Mouse (Mus musculus) c-Kit-positive CD71-negative TER-119-negative erythroid progenitor cells, embryonic 14.5 days (primary cell): Measurements from ENCODE around the gene Atp8a2.
"Not testable (repeated sequence)": the region's sequence is repeated elsewhere in the genome, so short reads cannot be mapped to it uniquely, and the experiment has no call there.

Experiments used
- DNase-seq: peaks from one replicate; pipeline ENCODE4 v3.0.0-alpha.2; 2013; ENCODE audit warnings: low read depth

The Atp8a2 gene

GRCm38 (mm10) chr14:60026647-60027046, 170.3 kb downstream of the Atp8a2 start:
- no peak for DNase-seq

DNA sequence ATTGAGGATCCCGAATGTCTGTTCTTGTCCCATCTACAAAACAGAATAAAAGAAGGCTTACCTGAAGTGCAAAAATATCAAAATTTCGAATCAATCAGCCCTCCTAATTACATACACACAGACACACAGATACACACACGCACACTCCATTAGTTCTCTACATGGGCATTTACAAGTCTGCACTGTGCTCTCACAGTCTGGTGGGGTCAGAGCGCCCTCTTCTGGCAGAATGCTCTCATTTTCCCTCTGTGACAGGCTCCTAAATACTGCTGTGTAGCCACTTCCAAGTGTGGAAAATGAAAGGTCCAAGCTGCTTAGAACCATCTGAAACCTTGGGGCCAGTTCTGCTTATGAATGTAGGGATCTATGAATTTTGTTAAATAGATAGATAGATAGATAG, 181.1 kb downstream of the Atp8a2 start:
- DNase-seq = peak; percentile 73

GRCm38 (mm10) chr14:60001801-60002200, 195.2 kb downstream of the Atp8a2 start:
- DNase-seq = no peak

DNA sequence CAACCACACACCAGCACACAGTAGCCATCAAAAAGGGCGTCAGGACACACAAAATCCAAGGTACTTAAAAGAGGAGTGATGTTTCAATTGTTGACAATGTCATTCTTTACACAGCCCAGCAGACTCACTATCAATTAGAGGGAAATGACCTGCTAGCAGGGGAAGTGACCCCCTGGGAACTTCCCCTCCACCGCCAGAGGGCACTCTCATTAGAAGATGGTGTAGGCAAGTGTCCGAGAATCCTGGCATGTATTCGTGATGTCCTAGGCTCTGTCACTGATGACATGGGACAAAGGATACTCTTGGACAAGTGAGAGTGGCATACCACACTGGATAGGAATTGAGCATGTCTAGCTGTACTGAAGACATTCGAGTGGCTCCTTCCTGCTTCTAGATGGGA, 208.1 kb downstream of the Atp8a2 start:
- no peak for DNase-seq

GRCm38 (mm10) chr14:59987975-59988374, 209.0 kb downstream of the Atp8a2 start:
- DNase-seq = no peak

DNA sequence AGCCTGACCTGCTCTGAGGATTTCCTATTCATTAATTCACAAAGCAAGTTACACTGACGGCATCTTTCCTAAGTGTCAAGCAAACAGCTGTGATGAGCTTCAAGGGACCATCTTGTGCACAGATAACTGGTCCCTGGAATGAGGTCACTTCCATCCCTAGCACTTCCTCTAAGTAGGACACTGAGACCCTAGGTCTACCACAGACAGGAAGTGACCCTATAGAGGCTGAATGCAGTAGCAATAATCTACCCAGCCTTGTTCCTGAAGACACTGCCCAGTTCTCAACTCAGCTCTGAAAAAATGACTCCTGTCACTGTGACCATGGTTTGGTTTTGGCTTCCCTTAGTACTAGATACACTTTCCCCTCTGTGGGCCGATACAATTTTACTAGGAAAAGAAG, 219.0 kb downstream of the Atp8a2 start:
- no peak for DNase-seq

GRCm38 (mm10) chr14:59971221-59971730, 225.7 kb downstream of the Atp8a2 start:
- no peak for DNase-seq

DNA sequence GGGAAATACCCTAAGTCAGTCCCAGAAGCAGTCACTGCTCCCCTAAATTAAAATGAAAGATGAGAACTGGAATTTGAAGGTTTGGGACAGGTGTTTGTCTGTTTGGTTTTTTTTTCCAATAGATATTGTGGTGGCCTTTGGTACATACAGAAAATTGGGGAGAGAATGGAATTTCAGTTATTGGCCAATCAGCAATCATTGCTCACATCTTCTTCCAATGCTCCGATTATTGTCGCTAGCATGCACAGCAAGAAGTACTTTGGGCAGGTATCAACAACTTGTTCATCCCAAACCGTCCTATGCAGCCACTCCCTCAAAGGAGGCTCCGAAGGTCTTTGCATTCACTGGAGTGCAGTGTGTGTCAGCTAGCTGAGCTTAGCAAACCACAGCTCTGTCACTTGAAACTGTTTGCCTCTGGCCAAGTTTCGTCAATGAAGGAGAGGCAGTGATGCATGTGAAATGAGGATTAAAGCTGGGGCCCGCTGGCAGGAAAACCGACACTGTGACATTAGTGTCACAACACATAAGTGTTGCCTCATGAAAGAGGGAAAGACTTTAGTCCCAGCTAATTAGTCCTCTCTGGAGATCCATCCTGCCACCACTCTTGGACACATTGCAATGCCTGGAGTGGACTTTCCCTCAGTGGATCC, 227.4 kb downstream of the Atp8a2 start:
- no peak for DNase-seq

- DNase-seq = no peak
These were observed 229.0 kb downstream of the Atp8a2 start for GRCm38 (mm10) chr14:59967847-59968550.

DNA sequence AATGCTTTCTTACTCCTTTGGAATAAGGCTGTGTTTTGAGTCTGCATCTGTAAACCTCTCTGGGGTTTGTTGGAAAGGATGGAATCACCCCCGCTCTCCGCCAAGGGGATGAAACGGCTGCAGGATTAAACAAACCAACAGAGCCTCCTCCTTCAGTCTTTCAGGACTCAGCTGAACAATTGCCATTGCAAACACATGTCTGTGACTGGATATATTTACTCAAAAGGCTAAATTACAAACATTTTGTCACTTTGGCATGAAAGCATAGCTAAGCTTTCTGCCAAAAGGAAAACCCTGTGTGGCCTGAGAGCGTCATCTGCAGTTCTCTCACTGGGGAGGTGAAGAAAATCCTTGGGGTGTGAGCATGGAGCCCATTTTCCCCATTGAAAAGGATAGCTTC, 230.0 kb downstream of the Atp8a2 start:
- DNase-seq = no peak

DNA sequence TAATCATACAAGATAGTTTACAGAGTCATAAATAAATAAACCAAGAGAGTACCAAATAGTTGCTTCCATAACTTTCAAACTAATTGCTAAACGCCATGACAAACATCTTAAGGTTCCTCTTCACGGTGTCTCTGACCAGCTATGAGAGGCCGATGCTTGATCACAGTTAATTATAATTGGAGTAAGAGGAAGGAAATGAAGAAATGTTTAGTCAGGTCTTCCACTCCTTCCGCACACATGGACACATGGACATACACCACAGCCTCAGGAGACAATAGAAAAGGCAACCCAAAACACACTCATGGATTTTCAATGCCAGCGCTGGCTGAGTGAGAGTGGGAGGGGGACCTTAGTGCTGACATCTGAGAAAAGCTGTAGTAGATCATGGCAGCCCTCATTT, 232.4 kb downstream of the Atp8a2 start:
- DNase-seq = no peak

DNA sequence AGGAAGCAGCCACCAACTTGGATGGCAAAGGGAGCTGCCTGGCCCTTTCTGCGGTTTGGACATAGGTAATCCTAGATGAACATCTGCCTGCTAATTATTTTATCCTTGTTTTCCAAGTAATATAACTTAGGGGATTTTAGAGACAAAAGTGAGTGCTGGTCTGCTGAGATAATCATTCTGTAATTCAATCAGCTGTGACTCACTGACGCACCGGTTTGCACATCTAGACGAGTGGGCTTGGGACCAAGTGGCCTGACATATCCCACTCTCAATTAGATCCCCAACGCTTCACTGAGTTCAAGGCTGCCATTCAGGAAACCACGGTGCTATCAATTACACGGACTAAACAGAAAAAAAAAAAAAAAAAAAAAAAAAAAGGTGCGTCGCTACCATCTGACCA, 236.0 kb downstream of the Atp8a2 start:
- no peak for DNase-seq

DNA sequence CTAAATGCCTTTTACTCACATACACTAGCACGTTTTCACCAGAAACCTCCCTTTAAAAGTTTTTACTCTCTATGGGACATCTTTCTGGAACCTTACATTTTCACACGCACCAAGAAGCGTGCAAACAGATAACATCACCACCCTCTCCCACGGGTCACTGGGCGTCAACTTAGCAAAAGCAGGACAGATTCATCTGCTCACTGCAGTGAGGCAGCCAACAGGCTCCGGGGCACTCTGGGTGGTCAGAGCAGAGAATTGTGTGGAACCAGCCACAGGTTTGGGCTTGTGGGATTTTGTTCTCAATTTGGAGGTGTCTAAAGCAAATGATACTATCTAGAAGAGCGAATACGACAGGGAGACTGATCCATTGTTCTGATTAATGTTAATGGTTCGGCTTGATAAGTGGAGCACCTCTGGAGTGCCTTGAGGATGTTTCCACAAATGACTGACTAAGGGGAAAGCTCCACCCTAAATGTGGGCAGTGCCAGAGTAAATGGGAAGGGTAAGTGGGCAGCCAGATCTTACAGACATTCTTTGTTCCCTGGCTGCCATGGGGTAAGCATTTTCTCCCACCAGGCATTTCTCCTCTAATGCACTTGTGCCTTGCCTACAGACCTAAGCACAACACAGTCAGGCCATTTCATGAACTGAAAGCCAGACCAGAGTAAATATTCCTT, 236.6 kb downstream of the Atp8a2 start:
- no peak for DNase-seq

DNA sequence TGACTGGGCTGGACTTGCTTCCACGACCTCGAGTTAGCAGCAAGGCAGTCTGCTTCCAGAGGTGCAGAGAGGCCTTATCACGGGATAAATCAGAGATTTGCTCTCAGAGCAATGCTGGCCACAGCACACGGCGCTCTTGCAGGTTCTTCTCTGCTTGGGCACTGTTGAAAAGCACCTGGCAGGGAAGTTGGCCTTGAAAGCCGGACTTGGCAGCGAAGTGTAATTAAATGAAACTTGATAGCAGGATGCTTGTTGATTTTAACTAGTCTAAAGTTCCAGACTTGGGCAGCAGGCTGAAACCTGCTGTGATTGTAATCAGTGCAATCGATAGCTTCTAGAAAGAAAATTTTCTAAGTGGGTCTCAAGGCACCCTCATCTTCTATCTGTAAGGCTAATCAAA, 237.3 kb downstream of the Atp8a2 start:
- no peak for DNase-seq

- no peak for DNase-seq
These were observed 247.0 kb downstream of the Atp8a2 start for GRCm38 (mm10) chr14:59949983-59950382.

DNA sequence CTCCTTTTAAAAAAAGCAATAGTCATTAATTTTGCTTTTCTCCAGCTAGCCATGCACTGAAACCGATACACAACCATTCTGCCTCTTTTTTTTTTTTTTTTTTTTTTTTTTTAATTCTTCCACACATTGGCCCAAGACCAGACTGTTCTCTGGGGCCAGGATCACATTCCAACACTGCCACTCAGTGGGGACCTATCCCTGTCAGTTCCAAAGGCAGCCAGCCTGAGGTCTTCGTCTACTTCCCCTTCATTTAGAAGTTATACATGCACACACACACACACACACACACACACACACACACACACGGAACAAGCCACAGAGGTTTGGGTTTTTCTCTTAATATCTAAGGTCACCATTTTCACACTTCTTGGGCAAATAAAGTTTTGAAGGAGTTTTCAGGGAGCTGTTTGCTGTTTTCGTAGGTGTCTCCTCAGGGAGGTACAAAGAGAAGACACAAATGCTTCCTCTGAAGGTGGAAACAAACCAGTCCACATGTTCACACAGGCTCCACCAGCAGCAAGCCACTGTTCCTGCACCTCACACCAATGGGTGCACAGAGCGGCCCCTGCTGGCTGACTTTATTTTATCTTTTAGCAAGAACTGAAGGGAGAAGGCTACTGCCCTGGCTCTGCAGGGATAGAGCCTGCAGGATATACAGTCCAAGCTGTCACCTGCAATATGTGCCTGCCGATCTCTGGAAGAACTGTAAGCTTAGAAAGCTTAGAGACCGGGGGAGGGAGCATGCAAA, 253.9 kb downstream of the Atp8a2 start:
- peak; percentile 69 for DNase-seq

GRCm38 (mm10) chr14:59942199-59942598, 254.8 kb downstream of the Atp8a2 start:
- no peak for DNase-seq

DNA sequence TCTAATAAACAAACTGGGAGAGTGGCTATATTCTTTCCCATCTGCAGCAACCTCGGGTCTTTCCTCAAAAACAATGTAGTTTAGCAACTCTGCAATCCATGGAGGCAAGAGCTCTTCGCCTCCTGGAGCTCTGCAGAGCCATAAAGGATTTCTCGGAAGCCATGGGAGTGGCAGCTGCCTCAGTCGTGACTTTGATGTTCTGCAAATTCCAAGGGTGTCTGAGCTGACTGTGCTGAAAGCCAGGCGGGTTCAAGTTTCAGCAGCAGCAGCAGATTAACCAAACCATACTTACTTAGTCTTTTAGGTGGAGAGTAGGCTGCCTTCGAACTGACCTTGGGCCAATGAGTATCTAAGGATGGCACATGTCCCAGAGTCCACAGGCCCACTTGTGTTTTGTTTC, 264.6 kb downstream of the Atp8a2 start:
- no peak for DNase-seq

GRCm38 (mm10) chr14:59931412-59932058, 265.4 kb downstream of the Atp8a2 start:
- no peak for DNase-seq

- DNase-seq = not testable (repeated sequence)
These were observed 267.8 kb downstream of the Atp8a2 start for GRCm38 (mm10) chr14:59929190-59929589.

DNA sequence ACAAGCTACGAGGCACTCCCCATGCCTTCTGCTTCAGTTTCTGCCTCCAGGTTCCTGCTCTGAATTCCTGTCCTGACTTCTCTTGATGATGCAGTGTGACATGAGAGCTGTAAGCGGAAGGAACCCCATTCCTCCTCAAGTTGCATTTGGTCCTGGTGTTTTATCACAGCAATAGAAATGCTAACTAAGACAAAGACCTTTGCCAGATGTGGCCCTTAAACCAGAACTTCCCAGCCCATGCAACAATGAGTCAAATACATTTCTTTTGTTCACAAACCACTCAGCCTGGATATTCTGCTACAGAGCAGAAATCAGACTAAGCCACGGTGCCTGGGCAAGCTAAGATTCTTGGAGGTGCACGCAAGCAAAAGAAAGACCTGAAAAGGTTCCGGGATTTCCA, 268.2 kb downstream of the Atp8a2 start:
- DNase-seq = no peak

- no peak for DNase-seq
These were observed 269.2 kb downstream of the Atp8a2 start for GRCm38 (mm10) chr14:59927804-59928203.
